Mouse (Mus musculus) heart, postnatal 14 days (tissue): ENCODE results near the gene Tnfrsf23. TPM values are rescaled to one million over a fixed set of nuclear protein-coding genes. Genes with fewer than 3 reads are reported as not detected.

ENCODE experiments used
- DNase-seq, 2 experiments: peaks; one replicate each; pipeline ENCODE4 v3.0.0; 2021 to 2022
- intact Hi-C: fragments of 180-260 bp; cut with DNase I; formaldehyde crosslinking; loops from one replicate; pipeline ENCODE4 v1.15.1; 2025
- total RNA-seq, 2 experiments: library from RNA; stranded (reverse); gene quantifications; 2 replicates each; pipeline ENCODE4 v1.2.3; 2021

Gene Tnfrsf23
- total RNA-seq, 2 experiments from 2014 or later = 1.4 to 1.5 TPM

GRCm38 (mm10) chr7:143620951-143621350 lies 64.7 kb downstream of the Tnfrsf23 start:
- intact Hi-C loops = no loop called here
- no peak for DNase-seq

Other genes with a start within 250 kb of the Tnfrsf23 start
- gene Cdkn1c, start 224.8 kb downstream of the Tnfrsf23 start, total RNA-seq = 10 to 100 TPM; 37.3 to 52.0 TPM
- gene Slc22a18, start 212.1 kb downstream of the Tnfrsf23 start, total RNA-seq = under 1 TPM; 0.15 to 0.69 TPM
- not detected for gene Phlda2, start 182.7 kb downstream of the Tnfrsf23 start, total RNA-seq
- gene Nap1l4, start 136.8 kb downstream of the Tnfrsf23 start, total RNA-seq = 100 to 1,000 TPM; 168 to 178 TPM
- gene Cars, start 85.8 kb downstream of the Tnfrsf23 start, total RNA-seq = 10 to 100 TPM; 20.0 to 21.2 TPM
- under 1 TPM; 0.71 to 0.76 TPM for gene Tnfrsf26, start 57.1 kb downstream of the Tnfrsf23 start, total RNA-seq
- 1 to 10 TPM; 2.5 to 2.9 TPM for gene Tnfrsf22, start 36.2 kb downstream of the Tnfrsf23 start, total RNA-seq
- gene Osbpl5, start 71.1 kb upstream of the Tnfrsf23 start, total RNA-seq = 10 to 100 TPM; 18.5 to 21.9 TPM
- not detected for gene Mrgprg, start 81.1 kb upstream of the Tnfrsf23 start, total RNA-seq
- gene Mrgpre, start 98.6 kb upstream of the Tnfrsf23 start, total RNA-seq = 1 to 10 TPM; 1.5 to 1.8 TPM
- 1 to 10 TPM; 5.8 to 6.4 TPM for gene Nadsyn1, start 137.0 kb upstream of the Tnfrsf23 start, total RNA-seq
- 1 to 10 TPM; 6.1 to 7.4 TPM for gene Dhcr7, start 137.3 kb upstream of the Tnfrsf23 start, total RNA-seq
- gene Gm498, start 181.0 kb upstream of the Tnfrsf23 start, total RNA-seq = not detected